Mouse (Mus musculus): ENCODE data around the gene Rgs21.

- TF ChIP-seq CTCF (IDR thresholded peaks at IDR 0.05; ENCODE audit: low read depth) (no peak), EP300 (IDR thresholded peaks at IDR 0.05; ENCODE audit: low read depth) (no peak)
Observed at GRCm38 (mm10) chr1:144579321-144579720, 11.9 kb upstream of the Rgs21 start.
